Mouse (Mus musculus): ENCODE results near the gene Zfpm1. TPM values are rescaled to one million over a fixed set of nuclear protein-coding genes. Genes with fewer than 3 reads are reported as not detected.

Gene Zfpm1
- polyA plus RNA-seq, 1 experiment from 2014 or later: 2.3 TPM

- H3K9me3 ChIP-seq (ENCODE audit: control insufficient read depth, low read length): no peaks in the 10 kb centered on the region
- ATAC-seq (ENCODE audit: low FRiP score, low TSS enrichment) (no peak), DNase-seq (ENCODE audit: low spot score) (no peak)
- no peak overlapping the region for H3K27ac ChIP-seq (replicated peaks)
- WGBS: 90% methylated on average over 7 of the region's 7 CpGs
- H3K36me3 ChIP-seq (ENCODE audit: control insufficient read depth, insufficient read depth, low read length): peaks cover 4% of the 10 kb centered on the region; the same call in 1 of the 2 replicates
- H3K4me1 ChIP-seq (replicated peaks; ENCODE audit: control insufficient read depth, insufficient read depth): no peaks in the 10 kb centered on the region
- H3K27me3 ChIP-seq (ENCODE audit: control insufficient read depth, insufficient read depth, low read length): no peaks in the 10 kb centered on the region; the same call in 1 of the 2 replicates
- TF ChIP-seq EP300 (optimal IDR thresholded peaks at IDR 0.05): no peak
- no peak for TF ChIP-seq CTCF (IDR thresholded peaks at IDR 0.05; ENCODE audit: low read depth)
- no peak overlapping the region for H3K4me3 ChIP-seq (ENCODE audit: low read depth, low read length)
- no peak overlapping the region for H3K9ac ChIP-seq (ENCODE audit: low read length)
- no peak overlapping the region for H3K4me2 ChIP-seq (replicated peaks; ENCODE audit: low read depth)
Observed at GRCm38 (mm10) chr8:122333531-122333930, 51.6 kb downstream of the Zfpm1 start.

GRCm38 (mm10) chr8:122334791-122335490 lies 53.0 kb downstream of the Zfpm1 start:
- no peak overlapping the region for H3K4me3 ChIP-seq (ENCODE audit: low read depth, low read length)
- no peaks in the 10 kb centered on the region for H3K9me3 ChIP-seq (ENCODE audit: control insufficient read depth, low read length)
- H3K9ac ChIP-seq (ENCODE audit: low read length): no peak overlapping the region
- peaks cover 4% of the 10 kb centered on the region; the same call in 1 of the 2 replicates for H3K36me3 ChIP-seq (ENCODE audit: control insufficient read depth, insufficient read depth, low read length)
- WGBS: 92% methylated on average over 13 of the region's 13 CpGs
- TF ChIP-seq CTCF (IDR thresholded peaks at IDR 0.05; ENCODE audit: low read depth): no peak
- TF ChIP-seq EP300 (optimal IDR thresholded peaks at IDR 0.05): no peak
- H3K27ac ChIP-seq (replicated peaks): no peak overlapping the region
- H3K4me1 ChIP-seq (replicated peaks; ENCODE audit: control insufficient read depth, insufficient read depth): no peaks in the 10 kb centered on the region
- no peak for DNase-seq (ENCODE audit: low spot score)
- H3K4me2 ChIP-seq (replicated peaks; ENCODE audit: low read depth): no peak overlapping the region
- ATAC-seq (ENCODE audit: low FRiP score, low TSS enrichment): no peak
- no peaks in the 10 kb centered on the region; the same call in 1 of the 2 replicates for H3K27me3 ChIP-seq (ENCODE audit: control insufficient read depth, insufficient read depth, low read length)

GRCm38 (mm10) chr8:122335638-122336250 lies 53.8 kb downstream of the Zfpm1 start:
- H3K36me3 ChIP-seq (ENCODE audit: control insufficient read depth, insufficient read depth, low read length): peaks cover 4% of the 10 kb centered on the region; the same call in 1 of the 2 replicates
- H3K9me3 ChIP-seq (ENCODE audit: control insufficient read depth, low read length): no peaks in the 10 kb centered on the region
- peak overlapping the region; percentile 23; the same call in 1 of the 2 replicates for H3K9ac ChIP-seq (ENCODE audit: low read length)
- no peak overlapping the region for H3K27ac ChIP-seq (replicated peaks)
- no peaks in the 10 kb centered on the region for H3K4me1 ChIP-seq (replicated peaks; ENCODE audit: control insufficient read depth, insufficient read depth)
- peak overlapping the region; percentile 78 for H3K4me2 ChIP-seq (replicated peaks; ENCODE audit: low read depth)
- peak overlapping the region; percentile 47 for H3K4me3 ChIP-seq (ENCODE audit: low read depth, low read length)
- no peak for TF ChIP-seq EP300 (optimal IDR thresholded peaks at IDR 0.05)
- TF ChIP-seq CTCF (IDR thresholded peaks at IDR 0.05; ENCODE audit: low read depth): no peak
- no peaks in the 10 kb centered on the region; the same call in 1 of the 2 replicates for H3K27me3 ChIP-seq (ENCODE audit: control insufficient read depth, insufficient read depth, low read length)
- DNase-seq (ENCODE audit: low spot score): no peak
- 26% methylated on average over 56 of the region's 57 CpGs for WGBS
- 0 out of 2 replicates have a peak, but pooled peaks have one; percentile 15 for ATAC-seq (ENCODE audit: low FRiP score, low TSS enrichment)

GRCm38 (mm10) chr8:122336251-122336910 lies 54.4 kb downstream of the Zfpm1 start:
- Histone ChIP-seq H3K9me3 (ENCODE audit: control insufficient read depth, low read length) (no peaks in the 10 kb centered on the region), H3K4me1 (replicated peaks; ENCODE audit: control insufficient read depth, insufficient read depth) (no peaks in the 10 kb centered on the region), H3K36me3 (ENCODE audit: control insufficient read depth, insufficient read depth, low read length) (peaks cover 4% of the 10 kb centered on the region; the same call in 1 of the 2 replicates), H3K4me2 (replicated peaks; ENCODE audit: low read depth) (peak overlapping the region; percentile 78), H3K27ac (replicated peaks) (no peak overlapping the region), H3K4me3 (ENCODE audit: low read depth, low read length) (peak overlapping the region; percentile 47), H3K9ac (ENCODE audit: low read length) (peak overlapping the region; percentile 23; the same call in 1 of the 2 replicates), H3K27me3 (ENCODE audit: control insufficient read depth, insufficient read depth, low read length) (no peaks in the 10 kb centered on the region; the same call in 1 of the 2 replicates)
- WGBS: 27% methylated on average over 64 of the region's 81 CpGs
- DNase-seq (ENCODE audit: low spot score) (peak; percentile 64), ATAC-seq (ENCODE audit: low FRiP score, low TSS enrichment) (peak; percentile 28; the same call in 1 of the 2 replicates)
- TF ChIP-seq EP300 (optimal IDR thresholded peaks at IDR 0.05): no peak

GRCm38 (mm10) chr8:122338852-122339251 lies 56.9 kb downstream of the Zfpm1 start:
- WGBS: 70% methylated on average over 6 of the region's 6 CpGs

More at GRCm38 (mm10) chr8:122338852-122339251, 56.9 kb downstream of the Zfpm1 start:
- ATAC-seq (ENCODE audit: low FRiP score, low TSS enrichment) (no peak), DNase-seq (ENCODE audit: low spot score) (no peak)
- no peaks in the 10 kb centered on the region for H3K9me3 ChIP-seq (ENCODE audit: control insufficient read depth, low read length)
- peaks cover 4% of the 10 kb centered on the region; the same call in 1 of the 2 replicates for H3K36me3 ChIP-seq (ENCODE audit: control insufficient read depth, insufficient read depth, low read length)
- H3K27me3 ChIP-seq (ENCODE audit: control insufficient read depth, insufficient read depth, low read length): no peaks in the 10 kb centered on the region; the same call in 1 of the 2 replicates
- no peak overlapping the region for H3K4me3 ChIP-seq (ENCODE audit: low read depth, low read length)
- TF ChIP-seq EP300 (optimal IDR thresholded peaks at IDR 0.05) (no peak), CTCF (IDR thresholded peaks at IDR 0.05; ENCODE audit: low read depth) (peak; percentile 56)
- H3K4me2 ChIP-seq (replicated peaks; ENCODE audit: low read depth): no peak overlapping the region
- H3K4me1 ChIP-seq (replicated peaks; ENCODE audit: control insufficient read depth, insufficient read depth): 0 out of 2 replicates have a peak, but pooled peaks cover 2% of the 10 kb centered on the region
- no peak overlapping the region for H3K27ac ChIP-seq (replicated peaks)
- no peak overlapping the region for H3K9ac ChIP-seq (ENCODE audit: low read length)
